Mouse (Mus musculus) liver, embryonic 14.5 days (tissue): Measurements from ENCODE around the gene Gm45062.

ENCODE experiments used
- CTCF ChIP-seq: IDR thresholded peaks from 2 replicates; pipeline ENCODE4 v1.5.1; 2016; ENCODE audit warnings: antibody characterized with exemption, low read depth, control low read depth
- EP300 ChIP-seq: IDR thresholded peaks from 2 replicates; pipeline ENCODE4 v1.6.1; 2016; ENCODE audit warnings: antibody characterized with exemption, low read depth

DNA sequence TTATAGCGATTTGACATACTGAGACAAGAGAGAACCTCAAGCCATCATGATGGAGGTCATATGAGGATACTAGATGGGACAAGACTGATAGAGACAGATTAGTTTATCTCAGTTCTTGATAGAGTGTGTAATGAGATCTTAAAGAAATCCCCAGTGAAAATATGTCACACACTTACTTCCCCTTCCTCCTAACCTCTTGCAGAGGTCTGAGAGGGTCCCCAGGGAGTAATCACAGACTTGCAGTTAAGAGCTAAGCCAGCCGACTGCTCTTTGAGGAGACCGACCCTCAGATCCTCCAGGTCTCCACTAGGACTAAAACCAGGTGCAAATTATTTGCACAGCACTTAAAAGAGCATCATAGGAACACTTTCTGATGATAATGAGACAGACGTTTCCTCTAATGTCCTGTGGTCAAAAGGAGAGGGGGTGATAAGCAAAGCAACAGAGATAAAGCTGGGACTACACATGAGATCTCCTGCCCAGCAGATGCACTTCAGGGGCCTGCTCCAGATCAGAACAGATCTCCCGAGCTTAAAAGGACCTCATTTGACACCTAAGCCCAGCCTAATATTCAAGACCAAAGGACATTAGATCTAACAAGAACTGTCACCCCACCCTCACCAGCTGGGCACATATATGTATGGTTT, 372.9 kb downstream of the Gm45062 start:
- TF ChIP-seq CTCF (no peak), EP300 (no peak; the same call in 1 of the 2 replicates)
